Mouse (Mus musculus): ENCODE data around the gene Ppp3r1. TPM values are rescaled to one million over a fixed set of nuclear protein-coding genes. Genes with fewer than 3 reads are reported as not detected.

The Ppp3r1 gene
- polyA plus RNA-seq, 1 experiment from 2014 or later = 236 TPM

GRCm38 (mm10) chr11:17166627-17167026 is 7.6 kb downstream of the Ppp3r1 start:
- Histone ChIP-seq H3K27me3 (replicated peaks; ENCODE audit: control insufficient read depth, insufficient read depth, low read length) (no peaks in the 10 kb centered on the region), H3K9ac (ENCODE audit: low read depth, low read length) (no peak overlapping the region), H3K4me3 (ENCODE audit: low read length) (no peak overlapping the region), H3K27ac (ENCODE audit: low read depth, low read length) (no peak overlapping the region), H3K4me2 (ENCODE audit: low read length) (no peak overlapping the region), H3K4me1 (ENCODE audit: control insufficient read depth, insufficient read depth, low read depth, low read length) (peaks cover 6% of the 10 kb centered on the region), H3K36me3 (ENCODE audit: control insufficient read depth, insufficient read depth, low read length) (no peaks in the 10 kb centered on the region), H3K9me3 (ENCODE audit: control insufficient read depth, low read length) (no peaks in the 10 kb centered on the region)
- ATAC-seq = no peak
- 86% methylated on average over 7 of the region's 7 CpGs for WGBS

- 90% methylated on average over 2 of the region's 2 CpGs for WGBS
- H3K27me3 ChIP-seq (replicated peaks; ENCODE audit: control insufficient read depth, insufficient read depth, low read length) = no peaks in the 10 kb centered on the region
- no peak overlapping the region for H3K4me2 ChIP-seq (ENCODE audit: low read length)
- no peaks in the 10 kb centered on the region for H3K36me3 ChIP-seq (ENCODE audit: control insufficient read depth, insufficient read depth, low read length)
- no peak overlapping the region for H3K27ac ChIP-seq (ENCODE audit: low read depth, low read length)
- H3K4me1 ChIP-seq (ENCODE audit: control insufficient read depth, insufficient read depth, low read depth, low read length) = peaks cover 2% of the 10 kb centered on the region; the same call in 1 of the 2 replicates
- ATAC-seq = no peak
- H3K4me3 ChIP-seq (ENCODE audit: low read length) = no peak overlapping the region
- no peaks in the 10 kb centered on the region for H3K9me3 ChIP-seq (ENCODE audit: control insufficient read depth, low read length)
- no peak overlapping the region for H3K9ac ChIP-seq (ENCODE audit: low read depth, low read length)
Measured at GRCm38 (mm10) chr11:17169262-17169661, 10.2 kb downstream of the Ppp3r1 start.

- WGBS = 100% methylated on average over 1 of the region's 1 CpGs
- Histone ChIP-seq H3K36me3 (ENCODE audit: control insufficient read depth, insufficient read depth, low read length) (no peaks in the 10 kb centered on the region), H3K4me2 (ENCODE audit: low read length) (no peak overlapping the region), H3K4me1 (ENCODE audit: control insufficient read depth, insufficient read depth, low read depth, low read length) (no peaks in the 10 kb centered on the region; the same call in 1 of the 2 replicates), H3K27me3 (replicated peaks; ENCODE audit: control insufficient read depth, insufficient read depth, low read length) (no peaks in the 10 kb centered on the region), H3K4me3 (ENCODE audit: low read length) (no peak overlapping the region), H3K27ac (ENCODE audit: low read depth, low read length) (no peak overlapping the region), H3K9me3 (ENCODE audit: control insufficient read depth, low read length) (no peaks in the 10 kb centered on the region), H3K9ac (ENCODE audit: low read depth, low read length) (no peak overlapping the region)
- ATAC-seq = 0 out of 2 replicates have a peak, but pooled peaks have one; percentile 12
Measured at GRCm38 (mm10) chr11:17170938-17171729, 12.1 kb downstream of the Ppp3r1 start.

- no peak overlapping the region for H3K4me2 ChIP-seq (ENCODE audit: low read length)
- no peak for ATAC-seq
- no peak overlapping the region for H3K9ac ChIP-seq (ENCODE audit: low read depth, low read length)
- H3K4me1 ChIP-seq (ENCODE audit: control insufficient read depth, insufficient read depth, low read depth, low read length) = no peaks in the 10 kb centered on the region; the same call in 1 of the 2 replicates
- WGBS = 95% methylated on average over 4 of the region's 4 CpGs
- H3K4me3 ChIP-seq (ENCODE audit: low read length) = no peak overlapping the region
- no peaks in the 10 kb centered on the region for H3K27me3 ChIP-seq (replicated peaks; ENCODE audit: control insufficient read depth, insufficient read depth, low read length)
- H3K27ac ChIP-seq (ENCODE audit: low read depth, low read length) = no peak overlapping the region
- no peaks in the 10 kb centered on the region for H3K36me3 ChIP-seq (ENCODE audit: control insufficient read depth, insufficient read depth, low read length)
- no peaks in the 10 kb centered on the region for H3K9me3 ChIP-seq (ENCODE audit: control insufficient read depth, low read length)
Measured at GRCm38 (mm10) chr11:17172300-17172699, 13.2 kb downstream of the Ppp3r1 start.

GRCm38 (mm10) chr11:17176638-17177037 is 17.6 kb downstream of the Ppp3r1 start:
- WGBS = 88% methylated on average over 1 of the region's 1 CpGs
- Histone ChIP-seq H3K4me3 (ENCODE audit: low read length) (no peak overlapping the region), H3K27me3 (replicated peaks; ENCODE audit: control insufficient read depth, insufficient read depth, low read length) (no peaks in the 10 kb centered on the region), H3K9me3 (ENCODE audit: control insufficient read depth, low read length) (no peaks in the 10 kb centered on the region), H3K27ac (ENCODE audit: low read depth, low read length) (no peak overlapping the region), H3K36me3 (ENCODE audit: control insufficient read depth, insufficient read depth, low read length) (no peaks in the 10 kb centered on the region), H3K9ac (ENCODE audit: low read depth, low read length) (no peak overlapping the region), H3K4me2 (ENCODE audit: low read length) (no peak overlapping the region), H3K4me1 (ENCODE audit: control insufficient read depth, insufficient read depth, low read depth, low read length) (no peaks in the 10 kb centered on the region)
- ATAC-seq = no peak

- Histone ChIP-seq H3K9me3 (ENCODE audit: control insufficient read depth, low read length) (no peaks in the 10 kb centered on the region), H3K4me2 (ENCODE audit: low read length) (no peak overlapping the region), H3K4me3 (ENCODE audit: low read length) (no peak overlapping the region), H3K36me3 (ENCODE audit: control insufficient read depth, insufficient read depth, low read length) (no peaks in the 10 kb centered on the region), H3K9ac (ENCODE audit: low read depth, low read length) (no peak overlapping the region), H3K27ac (ENCODE audit: low read depth, low read length) (no peak overlapping the region), H3K4me1 (ENCODE audit: control insufficient read depth, insufficient read depth, low read depth, low read length) (no peaks in the 10 kb centered on the region), H3K27me3 (replicated peaks; ENCODE audit: control insufficient read depth, insufficient read depth, low read length) (no peaks in the 10 kb centered on the region)
- WGBS = 88% methylated on average over 3 of the region's 3 CpGs
- ATAC-seq = no peak
Measured at GRCm38 (mm10) chr11:17180753-17181152, 21.7 kb downstream of the Ppp3r1 start.

- Histone ChIP-seq H3K9me3 (ENCODE audit: control insufficient read depth, low read length) (no peaks in the 10 kb centered on the region), H3K36me3 (ENCODE audit: control insufficient read depth, insufficient read depth, low read length) (no peaks in the 10 kb centered on the region), H3K27ac (ENCODE audit: low read depth, low read length) (no peak within 1 kb of the TSS), H3K27me3 (replicated peaks; ENCODE audit: control insufficient read depth, insufficient read depth, low read length) (no peaks in the 10 kb centered on the region), H3K9ac (ENCODE audit: low read depth, low read length) (no peak within 1 kb of the TSS), H3K4me3 (ENCODE audit: low read length) (no peak within 1 kb of the TSS), H3K4me1 (ENCODE audit: control insufficient read depth, insufficient read depth, low read depth, low read length) (no peaks in the 10 kb centered on the region), H3K4me2 (ENCODE audit: low read length) (no peak within 1 kb of the TSS)
- ATAC-seq = no peak
- 64% methylated on average over 3 of the region's 3 CpGs for WGBS
Measured at GRCm38 (mm10) chr11:17181807-17182206, 22.7 kb downstream of the Ppp3r1 start, which contains the start of gene Wdr92. TSS of gene Wdr92 (plus strand) at chr11:17182107.

- Histone ChIP-seq H3K9ac (ENCODE audit: low read depth, low read length) (no peak overlapping the region), H3K4me3 (ENCODE audit: low read length) (no peak overlapping the region), H3K27me3 (replicated peaks; ENCODE audit: control insufficient read depth, insufficient read depth, low read length) (no peaks in the 10 kb centered on the region), H3K4me1 (ENCODE audit: control insufficient read depth, insufficient read depth, low read depth, low read length) (no peaks in the 10 kb centered on the region), H3K9me3 (ENCODE audit: control insufficient read depth, low read length) (no peaks in the 10 kb centered on the region), H3K27ac (ENCODE audit: low read depth, low read length) (no peak overlapping the region), H3K36me3 (ENCODE audit: control insufficient read depth, insufficient read depth, low read length) (no peaks in the 10 kb centered on the region), H3K4me2 (ENCODE audit: low read length) (no peak overlapping the region)
- WGBS = 93% methylated on average over 2 of the region's 2 CpGs
- no peak for ATAC-seq
Measured at GRCm38 (mm10) chr11:17183165-17183564, 24.1 kb downstream of the Ppp3r1 start.

GRCm38 (mm10) chr11:17187649-17188048 is 28.6 kb downstream of the Ppp3r1 start:
- no peaks in the 10 kb centered on the region for H3K4me1 ChIP-seq (ENCODE audit: control insufficient read depth, insufficient read depth, low read depth, low read length)
- H3K27me3 ChIP-seq (replicated peaks; ENCODE audit: control insufficient read depth, insufficient read depth, low read length) = no peaks in the 10 kb centered on the region
- no peak overlapping the region for H3K9ac ChIP-seq (ENCODE audit: low read depth, low read length)
- no peak overlapping the region for H3K27ac ChIP-seq (ENCODE audit: low read depth, low read length)
- WGBS = 78% methylated on average over 3 of the region's 3 CpGs
- H3K36me3 ChIP-seq (ENCODE audit: control insufficient read depth, insufficient read depth, low read length) = no peaks in the 10 kb centered on the region
- no peak overlapping the region for H3K4me2 ChIP-seq (ENCODE audit: low read length)
- no peak overlapping the region for H3K4me3 ChIP-seq (ENCODE audit: low read length)
- no peak for ATAC-seq
- no peaks in the 10 kb centered on the region for H3K9me3 ChIP-seq (ENCODE audit: control insufficient read depth, low read length)

All from hindbrain, embryonic 16.5 days (tissue).